Mouse (Mus musculus) cortical plate, adult 2 months (tissue): Measurements from ENCODE around the gene Fitm2. TPM values are rescaled to one million over a fixed set of nuclear protein-coding genes. Genes with fewer than 3 reads are reported as not detected.

Experiments
- H3K27ac ChIP-seq: fragments of 200-500 bp; 2 replicates; pipeline ENCODE4 v1.5.1; 2012; ENCODE audit warnings: low read length, control low read depth, inconsistent platforms; ENCODE audit not compliant: insufficient read depth
- H3K4me1 ChIP-seq: fragments of 200-500 bp; 2 replicates; pipeline ENCODE4 v1.6.1; 2011; ENCODE audit warnings: low read length; ENCODE audit not compliant: control insufficient read depth, insufficient read depth
- H3K4me3 ChIP-seq: fragments of 200-500 bp; 2 replicates; pipeline ENCODE4 v1.5.1; 2011; ENCODE audit warnings: mild to moderate bottlenecking, low read length, control low read depth; ENCODE audit not compliant: insufficient read depth
- CTCF ChIP-seq: fragments of 200-500 bp; IDR thresholded peaks from 2 replicates; pipeline ENCODE4 v1.5.1; 2011; ENCODE audit warnings: mild to moderate bottlenecking, control low read depth, low read length; ENCODE audit not compliant: insufficient read depth; ENCODE audit errors: extremely low read depth
- POLR2A ChIP-seq: fragments of 200-500 bp; IDR thresholded peaks from 2 replicates; pipeline ENCODE4 v1.6.1; 2011; ENCODE audit warnings: mild to moderate bottlenecking, low read length, control low read depth; ENCODE audit not compliant: insufficient read depth; ENCODE audit errors: extremely low read depth
- polyA plus RNA-seq: library from polyadenylated mRNA; depleted of rRNA; stranded (reverse); fragments of >200 nt; gene quantifications from 2 replicates; pipeline ENCODE4 v1.2.3, GENCODE M21; 2012

Gene Fitm2
- polyA plus RNA-seq, 1 experiment = 12.3 TPM

GRCm38 (mm10) chr2:163452738-163453137, 19.7 kb downstream of the Fitm2 start:
- Histone ChIP-seq H3K27ac (no peak overlapping the region), H3K4me3 (no peak overlapping the region), H3K4me1 (peaks cover 5% of the 10 kb centered on the region)
- TF ChIP-seq CTCF = peak; percentile 41; the same call in 1 of the 2 replicates
- TF ChIP-seq POLR2A = no peak

GRCm38 (mm10) chr2:163450668-163451295, 21.6 kb downstream of the Fitm2 start:
- peaks cover 5% of the 10 kb centered on the region for H3K4me1 ChIP-seq
- no peak for TF ChIP-seq POLR2A
- TF ChIP-seq CTCF = no peak
- no peak overlapping the region for H3K4me3 ChIP-seq
- no peak overlapping the region for H3K27ac ChIP-seq

GRCm38 (mm10) chr2:163449276-163449675, 23.2 kb downstream of the Fitm2 start:
- Histone ChIP-seq H3K4me3 (no peak overlapping the region), H3K4me1 (peaks cover 5% of the 10 kb centered on the region), H3K27ac (no peak overlapping the region)
- TF ChIP-seq POLR2A = no peak
- no peak for TF ChIP-seq CTCF

GRCm38 (mm10) chr2:163447375-163447774, 25.1 kb downstream of the Fitm2 start:
- no peak for TF ChIP-seq CTCF
- Histone ChIP-seq H3K4me1 (peaks cover 7% of the 10 kb centered on the region), H3K27ac (no peak overlapping the region), H3K4me3 (no peak overlapping the region)

GRCm38 (mm10) chr2:163444017-163444416, 28.4 kb downstream of the Fitm2 start:
- no peak for TF ChIP-seq POLR2A
- no peak for TF ChIP-seq CTCF
- peaks cover 8% of the 10 kb centered on the region; the same call in 1 of the 2 replicates for H3K4me1 ChIP-seq
- H3K27ac ChIP-seq = no peak overlapping the region
- H3K4me3 ChIP-seq = no peak overlapping the region

- H3K27ac ChIP-seq = no peak overlapping the region
- no peak for TF ChIP-seq POLR2A
- TF ChIP-seq CTCF = no peak
- H3K4me3 ChIP-seq = no peak overlapping the region
- peaks cover 8% of the 10 kb centered on the region; the same call in 1 of the 2 replicates for H3K4me1 ChIP-seq
Observed at GRCm38 (mm10) chr2:163443543-163443942, 28.9 kb downstream of the Fitm2 start.

- H3K27ac ChIP-seq = no peak overlapping the region
- TF ChIP-seq CTCF = no peak
- no peak for TF ChIP-seq POLR2A
- H3K4me1 ChIP-seq = peaks cover 8% of the 10 kb centered on the region; the same call in 1 of the 2 replicates
- peak overlapping the region; percentile 91 for H3K4me3 ChIP-seq
Observed at GRCm38 (mm10) chr2:163439488-163439887, 32.9 kb downstream of the Fitm2 start.

GRCm38 (mm10) chr2:163438619-163439451, 33.6 kb downstream of the Fitm2 start:
- TF ChIP-seq CTCF (no peak), POLR2A (no peak)
- peak overlapping the region; percentile 86 for H3K27ac ChIP-seq
- peaks cover 5% of the 10 kb centered on the region; the same call in 1 of the 2 replicates for H3K4me1 ChIP-seq
- peak overlapping the region; percentile 91 for H3K4me3 ChIP-seq

- H3K27ac ChIP-seq = peak within 1 kb of the TSS; percentile 86
- H3K4me3 ChIP-seq = peak within 1 kb of the TSS; percentile 91
- peaks cover 5% of the 10 kb centered on the region; the same call in 1 of the 2 replicates for H3K4me1 ChIP-seq
- TF ChIP-seq POLR2A (peak; percentile 69; the same call in 1 of the 2 replicates), CTCF (no peak)
Observed at GRCm38 (mm10) chr2:163438246-163438618, 34.2 kb downstream of the Fitm2 start, which contains the start of gene Gdap1l1. Gene Gdap1l1, plus strand, starts transcription at chr2:163438476.
